Mouse (Mus musculus) bone marrow macrophage, adult 2 months (primary cell): Measurements from ENCODE around the gene Dpp6.

ENCODE experiments used
- CTCF ChIP-seq: IDR thresholded peaks from 2 replicates; pipeline ENCODE4 v1.5.1; 2012; ENCODE audit warnings: low read depth, mild to moderate bottlenecking, low read length, moderate library complexity
- POLR2A ChIP-seq: IDR thresholded peaks from 2 replicates; pipeline ENCODE4 v1.6.1; 2012; ENCODE audit warnings: mild to moderate bottlenecking, low read depth, low read length, borderline replicate concordance

DNA sequence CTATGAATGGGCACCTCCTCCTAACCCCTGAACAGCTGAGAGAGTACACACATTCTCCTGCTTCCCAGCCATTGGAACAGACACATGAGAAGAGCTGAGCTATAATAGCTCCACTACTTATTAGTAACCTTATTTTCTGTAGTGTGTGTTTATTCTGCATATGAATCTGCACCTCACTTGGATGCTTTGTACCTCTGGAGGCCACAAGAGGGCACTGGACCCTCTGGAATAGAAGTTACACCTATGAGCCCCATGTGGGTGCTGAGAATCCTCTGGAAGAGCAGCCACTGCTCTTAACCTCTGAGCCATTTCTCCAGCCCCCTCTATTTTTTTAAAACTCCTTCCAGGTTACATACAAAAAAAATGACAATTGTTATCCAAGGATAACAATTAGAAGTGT is 888.0 kb downstream of the Dpp6 start:
- TF ChIP-seq CTCF (no peak), POLR2A (no peak)
